Mouse (Mus musculus) midbrain, embryonic 10.5 days (tissue): ENCODE measurements around the gene Dnah8. TPM values are rescaled to one million over a fixed set of nuclear protein-coding genes. Genes with fewer than 3 reads are reported as not detected.

ENCODE experiments used
- DNase-seq: peaks from one replicate; pipeline ENCODE4 v3.0.0-alpha.2; 2017; ENCODE audit warnings: low spot score
- H3K27ac ChIP-seq: fragments of 300-500 bp; sonication (generic); replicated peaks from 2 replicates; pipeline ENCODE4 v1.5.1; 2016; ENCODE audit warnings: mild to moderate bottlenecking
- H3K27me3 ChIP-seq: fragments of 300-500 bp; sonication (generic); 2 replicates; pipeline ENCODE4 v1.6.1; 2016; ENCODE audit warnings: low read depth, mild to moderate bottlenecking; ENCODE audit not compliant: poor library complexity, severe bottlenecking
- H3K36me3 ChIP-seq: fragments of 300-500 bp; sonication (generic); 2 replicates; pipeline ENCODE4 v1.6.1; 2016; ENCODE audit warnings: mild to moderate bottlenecking, moderate library complexity
- H3K4me1 ChIP-seq: fragments of 300-500 bp; sonication (generic); 2 replicates; pipeline ENCODE4 v1.6.1; 2016
- H3K4me3 ChIP-seq: fragments of 300-500 bp; sonication (generic); 2 replicates; pipeline ENCODE4 v1.5.1; 2016; ENCODE audit warnings: mild to moderate bottlenecking, moderate library complexity
- H3K9me3 ChIP-seq: fragments of 300-500 bp; sonication (generic); replicated peaks from 2 replicates; pipeline ENCODE4 v1.6.1; 2016; ENCODE audit warnings: mild to moderate bottlenecking
- WGBS: fragments of 180-500 bp; shearing (Covaris S2); methylation state at CpG from one replicate; pipeline ENCODE4 v1.1.7; 2016; 5-methylcytosine and 5-hydroxymethylcytosine counted together
- polyA plus RNA-seq: library from polyadenylated mRNA; unstranded; fragments of >200 nt; fragmentation: Nextera tagmentation; extraction: Ambion mirVana; gene quantifications from 2 replicates; pipeline ENCODE4 v1.2.1, GENCODE M21; 2016

Dnah8 gene
- polyA plus RNA-seq, 1 experiment from 2014 or later: 1.1 TPM

DNA sequence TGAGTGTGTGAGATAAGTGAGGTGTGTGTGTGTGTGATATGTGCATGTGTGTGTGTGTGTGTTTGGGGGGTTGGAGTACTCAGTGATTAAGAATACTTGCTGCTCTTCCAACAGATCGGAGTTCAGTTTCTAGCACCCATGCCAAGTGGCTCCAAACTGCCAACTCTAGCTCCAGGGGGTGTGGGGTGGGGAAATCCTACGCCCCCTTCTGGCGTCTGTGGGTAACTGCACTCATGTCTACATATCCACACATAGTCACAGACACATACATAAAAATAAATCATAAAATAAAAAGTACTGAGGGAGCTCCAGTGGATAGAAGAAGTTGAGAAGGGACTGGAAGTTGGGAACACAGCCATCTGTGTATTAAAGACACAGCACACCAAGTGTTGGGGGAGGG, 119.8 kb downstream of the Dnah8 start:
- Histone ChIP-seq H3K27ac (no peak overlapping the region), H3K4me1 (peaks cover 7% of the 10 kb centered on the region; the same call in 1 of the 2 replicates), H3K9me3 (no peaks in the 10 kb centered on the region), H3K27me3 (no peaks in the 10 kb centered on the region), H3K4me3 (no peak overlapping the region), H3K36me3 (no peaks in the 10 kb centered on the region)
- WGBS: 79% methylated on average over 3 of the region's 3 CpGs
- no peak for DNase-seq

DNA sequence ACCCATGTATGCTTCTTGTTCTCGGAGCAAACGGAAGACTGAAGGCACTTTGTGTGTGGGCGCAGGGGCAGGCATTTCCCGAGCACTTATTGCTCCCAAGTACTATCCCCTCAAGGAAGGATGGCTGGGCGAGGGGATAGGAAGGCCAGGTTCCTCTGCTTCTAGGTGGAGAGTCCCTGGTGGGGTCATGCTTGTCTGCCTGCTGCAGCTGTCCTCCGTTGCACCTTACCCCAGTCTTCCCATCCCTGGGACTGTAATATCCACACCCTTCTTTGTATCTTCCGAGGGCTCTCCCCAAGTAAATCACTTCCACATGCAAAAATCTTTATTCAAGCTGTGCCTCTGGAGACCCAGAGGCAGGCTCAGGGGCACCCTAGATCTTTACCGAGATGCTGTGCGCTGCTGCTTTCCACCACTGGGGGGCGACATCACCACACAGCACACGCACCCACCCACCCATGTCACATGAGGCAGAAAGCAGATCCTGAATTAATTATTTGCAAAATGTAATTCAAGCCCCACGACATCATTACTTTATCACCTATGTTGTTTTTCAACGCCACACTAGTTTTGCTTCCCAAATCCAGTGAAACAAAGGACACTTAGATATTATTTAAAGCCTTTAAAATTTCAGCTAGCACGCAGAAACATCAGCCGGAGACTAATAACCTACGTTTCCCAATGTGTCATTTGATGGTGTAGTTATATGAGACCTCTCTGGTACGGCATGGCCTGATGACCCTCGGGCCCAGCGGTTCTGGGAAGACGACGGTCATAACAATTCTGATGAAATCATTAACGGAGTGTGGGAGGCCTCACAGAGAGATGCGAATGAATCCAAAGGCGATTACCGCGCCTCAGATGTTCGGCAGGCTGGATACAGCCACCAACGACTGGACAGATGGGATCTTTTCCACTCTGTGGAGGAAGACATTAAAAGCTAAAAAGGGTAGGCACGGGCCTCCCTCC, 122.2 kb downstream of the Dnah8 start:
- no peaks in the 10 kb centered on the region for H3K36me3 ChIP-seq
- H3K27ac ChIP-seq: no peak overlapping the region

DNA sequence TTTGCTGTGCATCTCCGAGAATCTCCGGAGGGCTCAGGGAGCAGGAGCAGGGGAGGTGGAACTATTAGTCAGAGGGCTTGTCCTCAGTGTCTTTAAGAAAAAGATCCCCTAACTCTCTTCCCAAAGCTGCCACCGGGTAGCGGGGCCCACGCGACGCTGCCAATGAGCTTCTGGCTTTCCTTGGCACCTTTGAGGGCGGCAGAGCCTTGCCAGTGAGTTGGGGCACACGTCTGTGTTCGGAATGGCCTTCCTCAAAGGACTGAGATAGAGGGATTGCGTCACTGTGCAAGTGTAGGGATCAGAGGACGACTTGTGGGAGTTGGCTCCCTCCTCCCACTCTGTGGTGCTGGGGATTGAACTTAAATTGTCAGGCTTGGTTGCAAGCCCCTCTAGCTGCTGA, 125.2 kb downstream of the Dnah8 start:
- no peak overlapping the region for H3K27ac ChIP-seq
- 90% methylated on average over 12 of the region's 12 CpGs for WGBS
- no peak overlapping the region for H3K4me3 ChIP-seq
- no peaks in the 10 kb centered on the region for H3K27me3 ChIP-seq
- no peaks in the 10 kb centered on the region for H3K9me3 ChIP-seq
- DNase-seq: no peak
- H3K4me1 ChIP-seq: 0 out of 2 replicates have a peak, but pooled peaks cover 3% of the 10 kb centered on the region
- H3K36me3 ChIP-seq: no peaks in the 10 kb centered on the region

More for the DNA sequence above, 122.2 kb downstream of the Dnah8 start:
- Histone ChIP-seq H3K4me1 (peaks cover 10% of the 10 kb centered on the region; the same call in 1 of the 2 replicates), H3K4me3 (no peak overlapping the region), H3K9me3 (no peaks in the 10 kb centered on the region), H3K27me3 (no peaks in the 10 kb centered on the region)
- peak; percentile 64 for DNase-seq
- WGBS: 68% methylated on average over 29 of the region's 29 CpGs

DNA sequence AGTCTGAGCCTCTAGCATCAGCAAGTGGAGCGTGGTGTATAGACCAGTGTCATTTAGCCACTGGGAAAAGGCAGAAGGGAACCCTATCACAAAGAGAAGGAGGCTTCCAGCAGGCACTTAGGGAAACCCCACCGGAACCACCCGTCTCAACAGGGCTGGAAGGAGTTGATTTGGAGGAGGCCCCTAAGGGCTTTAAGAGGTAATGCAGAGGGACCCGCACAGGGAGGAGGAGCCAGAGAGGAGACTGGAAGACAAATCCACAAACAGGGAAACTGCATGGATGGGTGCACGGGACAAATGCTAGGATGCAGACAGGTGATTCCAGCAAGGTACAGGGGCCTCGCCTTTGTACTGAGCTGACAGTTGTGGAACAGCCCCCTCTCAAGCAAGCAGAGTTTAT, 126.1 kb downstream of the Dnah8 start:
- Histone ChIP-seq H3K4me1 (0 out of 2 replicates have a peak, but pooled peaks cover 3% of the 10 kb centered on the region), H3K4me3 (no peak overlapping the region), H3K36me3 (no peaks in the 10 kb centered on the region), H3K27me3 (no peaks in the 10 kb centered on the region), H3K9me3 (no peaks in the 10 kb centered on the region), H3K27ac (0 out of 2 replicates have a peak overlapping the region, but pooled peaks have one; percentile 14)
- WGBS: 55% methylated on average over 6 of the region's 6 CpGs
- no peak for DNase-seq

DNA sequence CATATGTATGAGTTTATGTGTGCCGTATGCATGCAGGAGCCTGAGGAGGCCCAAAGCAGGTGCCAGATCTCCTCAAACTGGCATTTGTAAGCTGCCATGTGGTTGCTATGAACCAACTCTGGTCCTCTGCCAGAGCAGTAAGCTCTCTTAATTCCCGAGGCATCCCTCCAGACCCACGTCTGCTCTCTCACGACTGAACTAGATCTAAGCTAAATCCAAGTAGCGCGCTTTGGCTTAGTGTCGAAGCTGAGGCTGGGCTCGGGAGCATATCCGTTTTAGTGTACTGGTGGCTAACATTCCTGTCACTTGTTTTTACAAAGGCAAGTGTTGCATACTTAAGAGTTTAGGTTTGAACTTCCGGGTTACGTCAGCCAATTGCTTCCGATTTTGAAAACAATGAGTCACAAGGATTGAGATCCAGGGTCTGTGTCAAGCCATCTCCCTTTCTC, 128.2 kb downstream of the Dnah8 start:
- no peaks in the 10 kb centered on the region for H3K27me3 ChIP-seq
- peaks cover 3% of the 10 kb centered on the region; the same call in 1 of the 2 replicates for H3K9me3 ChIP-seq
- no peaks in the 10 kb centered on the region for H3K36me3 ChIP-seq
- no peak overlapping the region for H3K27ac ChIP-seq
- 92% methylated on average over 12 of the region's 12 CpGs for WGBS
- 0 out of 2 replicates have a peak, but pooled peaks cover 3% of the 10 kb centered on the region for H3K4me1 ChIP-seq
- no peak for DNase-seq
- H3K4me3 ChIP-seq: no peak overlapping the region

DNA sequence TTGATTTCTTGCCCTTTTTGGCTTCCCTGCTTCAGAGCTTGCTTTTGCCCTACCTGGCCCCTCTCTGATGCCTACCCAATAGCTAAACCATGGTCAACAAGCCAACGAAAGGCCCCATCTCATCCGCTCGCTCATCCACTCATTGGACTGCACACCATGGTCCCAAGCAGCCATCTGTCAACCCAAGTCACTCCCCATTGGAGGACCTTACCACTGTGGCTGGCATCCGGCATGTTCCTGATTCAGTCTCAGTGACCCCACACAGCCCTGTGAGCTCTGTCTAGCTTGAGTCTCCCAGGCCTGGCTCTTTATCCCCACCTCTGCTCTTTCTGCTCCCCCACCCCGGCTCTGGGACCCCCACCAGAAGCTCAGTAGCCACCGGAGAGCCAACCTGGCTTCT, 129.0 kb downstream of the Dnah8 start:
- DNase-seq: no peak
- 91% methylated on average over 6 of the region's 6 CpGs for WGBS

DNA sequence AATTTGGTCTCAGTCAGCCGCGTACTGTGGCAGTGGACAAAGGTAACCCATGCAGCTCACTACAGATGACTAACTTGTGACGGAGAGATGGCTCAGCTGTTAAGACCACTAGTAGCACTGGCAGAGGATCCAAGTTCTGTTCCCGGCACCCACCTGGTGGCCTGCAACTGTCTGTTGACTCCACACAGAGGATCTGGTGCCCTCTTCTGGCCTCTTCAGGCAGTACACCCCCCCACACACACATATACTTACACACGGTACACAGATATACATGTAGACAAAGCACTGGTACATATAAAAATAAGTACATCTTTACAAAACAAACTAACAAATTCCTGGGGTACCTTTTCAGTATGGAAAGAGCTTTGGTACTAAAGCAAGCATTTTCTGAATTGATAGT, 132.6 kb downstream of the Dnah8 start:
- no peak for DNase-seq
- Histone ChIP-seq H3K27ac (no peak overlapping the region), H3K4me1 (no peaks in the 10 kb centered on the region), H3K9me3 (peaks cover 3% of the 10 kb centered on the region; the same call in 1 of the 2 replicates), H3K27me3 (no peaks in the 10 kb centered on the region), H3K36me3 (no peaks in the 10 kb centered on the region), H3K4me3 (no peak overlapping the region)
- WGBS: 98% methylated on average over 5 of the region's 5 CpGs

More for the DNA sequence above, 129.0 kb downstream of the Dnah8 start:
- Histone ChIP-seq H3K4me1 (0 out of 2 replicates have a peak, but pooled peaks cover 3% of the 10 kb centered on the region), H3K36me3 (no peaks in the 10 kb centered on the region), H3K4me3 (no peak overlapping the region), H3K27ac (no peak overlapping the region), H3K9me3 (peaks cover 3% of the 10 kb centered on the region; the same call in 1 of the 2 replicates), H3K27me3 (no peaks in the 10 kb centered on the region)

DNA sequence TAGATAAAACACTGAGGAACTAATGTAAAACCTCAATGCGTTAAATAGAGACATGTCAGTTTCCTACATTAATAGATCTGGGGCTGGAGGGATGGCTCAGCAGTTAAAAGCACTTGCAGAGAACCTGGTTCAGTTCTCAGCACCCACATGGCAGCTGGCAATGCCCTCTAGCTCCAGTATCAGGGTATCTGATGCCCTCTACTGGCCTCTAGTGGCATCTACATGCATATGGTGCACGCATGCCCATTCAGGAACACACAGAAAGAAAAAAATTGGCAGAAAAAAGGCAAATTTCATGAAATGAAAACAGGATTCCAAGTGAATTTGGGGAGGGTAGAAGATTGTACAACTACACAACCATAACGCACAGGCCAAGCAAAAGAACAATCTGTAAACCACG, 136.2 kb downstream of the Dnah8 start:
- Histone ChIP-seq H3K27me3 (no peaks in the 10 kb centered on the region), H3K27ac (no peak overlapping the region), H3K9me3 (peaks cover 3% of the 10 kb centered on the region; the same call in 1 of the 2 replicates), H3K36me3 (no peaks in the 10 kb centered on the region), H3K4me3 (no peak overlapping the region), H3K4me1 (no peaks in the 10 kb centered on the region)
- WGBS: 90% methylated on average over 4 of the region's 4 CpGs
- no peak for DNase-seq

DNA sequence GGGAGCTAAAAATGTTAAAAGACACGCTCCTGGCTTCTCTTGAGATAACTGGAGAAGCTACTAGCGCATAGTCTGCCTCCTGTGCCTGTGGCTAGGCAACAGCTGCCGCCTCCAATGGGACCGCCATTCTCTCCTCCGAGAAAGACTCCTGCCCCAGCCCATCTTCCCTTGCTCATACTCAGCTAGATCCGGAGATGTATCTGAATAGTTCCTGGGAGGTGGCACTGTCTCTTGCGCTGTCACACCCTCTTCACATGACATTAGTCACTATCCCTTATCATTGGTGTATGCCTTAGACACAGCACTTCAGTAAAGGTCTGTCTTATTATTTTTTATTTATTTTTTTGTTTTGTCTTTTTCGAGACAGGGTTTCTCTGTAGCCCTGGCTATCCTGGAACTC, 140.1 kb downstream of the Dnah8 start:
- no peak overlapping the region for H3K4me3 ChIP-seq
- no peaks in the 10 kb centered on the region for H3K36me3 ChIP-seq
- WGBS: 90% methylated on average over 8 of the region's 8 CpGs
- H3K27ac ChIP-seq: no peak overlapping the region
- H3K9me3 ChIP-seq: no peaks in the 10 kb centered on the region; the same call in 1 of the 2 replicates
- no peaks in the 10 kb centered on the region for H3K4me1 ChIP-seq
- no peak for DNase-seq
- H3K27me3 ChIP-seq: no peaks in the 10 kb centered on the region

DNA sequence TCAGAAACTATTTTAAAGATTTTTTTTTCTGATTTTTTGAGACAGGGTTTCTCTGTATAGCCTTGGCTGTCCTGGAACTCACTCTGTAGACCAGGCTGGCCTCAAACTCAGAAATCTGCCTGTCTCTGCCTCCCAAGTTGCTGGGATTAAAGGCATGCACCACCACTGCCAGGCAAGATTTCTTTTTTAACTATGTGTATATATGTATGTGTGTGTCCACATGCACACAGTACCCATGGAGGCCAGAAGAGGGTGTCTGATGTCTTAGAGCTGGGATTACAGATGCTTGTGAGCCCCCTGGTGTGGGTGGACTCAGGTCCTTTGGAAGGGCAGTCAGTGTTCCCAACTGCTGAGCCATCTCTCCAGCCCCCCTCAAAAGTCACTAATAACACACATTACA, 150.3 kb downstream of the Dnah8 start:
- Histone ChIP-seq H3K4me3 (no peak overlapping the region), H3K4me1 (peaks cover 11% of the 10 kb centered on the region), H3K27ac (no peak overlapping the region), H3K9me3 (no peaks in the 10 kb centered on the region), H3K27me3 (no peaks in the 10 kb centered on the region), H3K36me3 (no peaks in the 10 kb centered on the region)
- no peak for DNase-seq

DNA sequence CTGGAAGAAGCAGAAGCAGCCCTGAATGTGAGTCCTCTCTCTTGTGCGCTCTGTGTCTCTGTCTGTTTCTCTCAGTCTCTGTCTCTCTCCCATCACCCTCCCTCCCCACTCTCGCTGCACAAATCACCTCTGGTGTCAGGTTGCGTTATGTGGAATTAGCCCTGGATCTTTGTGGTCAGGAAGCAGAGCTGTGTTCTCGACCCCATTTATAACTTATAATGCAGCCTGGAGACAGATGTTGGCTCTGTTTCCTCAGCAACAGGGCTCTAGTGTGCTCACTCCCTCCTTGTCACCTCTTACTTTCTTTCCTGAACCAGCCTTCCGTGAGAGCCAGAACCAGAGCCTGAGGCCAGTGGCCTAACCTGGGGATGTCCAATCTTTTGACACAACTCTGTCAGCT, 150.9 kb downstream of the Dnah8 start:
- no peaks in the 10 kb centered on the region for H3K36me3 ChIP-seq

DNA sequence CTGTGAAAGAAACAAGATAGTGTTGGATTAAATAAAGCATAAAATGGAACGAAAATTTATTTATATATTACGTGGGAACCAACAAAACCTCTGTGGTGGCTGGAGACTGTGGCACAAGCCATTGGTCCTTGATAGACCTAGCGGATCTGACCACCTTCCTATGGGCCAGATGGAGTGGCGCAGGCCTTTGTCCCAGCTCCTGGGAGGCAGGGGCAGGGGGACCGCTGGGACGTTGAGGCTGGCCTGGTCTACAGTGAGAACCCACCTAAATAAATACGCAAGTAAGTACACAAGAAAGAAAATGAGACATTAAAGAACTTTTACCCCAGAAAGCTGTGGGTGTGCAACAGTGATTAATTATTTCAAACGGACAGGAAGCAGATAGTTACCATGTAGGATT, 156.9 kb downstream of the Dnah8 start:
- Histone ChIP-seq H3K4me1 (peaks cover 6% of the 10 kb centered on the region), H3K9me3 (no peaks in the 10 kb centered on the region), H3K27me3 (no peaks in the 10 kb centered on the region), H3K36me3 (no peaks in the 10 kb centered on the region), H3K4me3 (no peak overlapping the region), H3K27ac (no peak overlapping the region)
- 87% methylated on average over 8 of the region's 8 CpGs for WGBS
- DNase-seq: no peak

More for the DNA sequence above, 150.9 kb downstream of the Dnah8 start:
- no peak overlapping the region for H3K27ac ChIP-seq
- peaks cover 11% of the 10 kb centered on the region for H3K4me1 ChIP-seq
- H3K9me3 ChIP-seq: no peaks in the 10 kb centered on the region
- DNase-seq: no peak
- no peak overlapping the region for H3K4me3 ChIP-seq
- 62% methylated on average over 5 of the region's 5 CpGs for WGBS
- H3K27me3 ChIP-seq: no peaks in the 10 kb centered on the region

DNA sequence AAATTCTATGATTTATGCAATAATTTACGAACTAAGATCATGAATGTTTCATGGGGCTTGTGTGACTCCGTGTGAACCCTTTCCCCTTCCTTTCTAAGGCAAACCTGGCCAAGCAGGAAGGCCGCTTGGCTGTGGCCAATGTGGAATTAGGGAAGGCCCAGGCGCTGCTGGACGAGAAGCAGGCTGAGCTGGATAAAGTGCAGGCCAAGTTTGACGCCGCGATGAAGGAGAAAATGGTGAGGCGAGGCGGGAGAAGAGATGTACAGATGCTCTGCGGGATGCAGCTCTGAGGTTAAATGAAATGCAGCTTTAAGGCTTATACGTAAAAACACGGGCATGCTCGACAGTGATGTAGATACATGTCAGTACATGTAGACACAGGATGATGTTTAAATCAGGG, 158.1 kb downstream of the Dnah8 start:
- H3K36me3 ChIP-seq: no peaks in the 10 kb centered on the region
- 89% methylated on average over 14 of the region's 14 CpGs for WGBS
- H3K4me1 ChIP-seq: peaks cover 7% of the 10 kb centered on the region
- no peak for DNase-seq
- no peaks in the 10 kb centered on the region for H3K9me3 ChIP-seq
- no peak overlapping the region for H3K27ac ChIP-seq
- no peaks in the 10 kb centered on the region for H3K27me3 ChIP-seq
- H3K4me3 ChIP-seq: no peak overlapping the region
